Mouse (Mus musculus) heart, embryonic 11.5 days (tissue): Measurements from ENCODE around the gene Ccdc85c. TPM values are rescaled to one million over a fixed set of nuclear protein-coding genes. Genes with fewer than 3 reads are reported as not detected.

Source experiments
- ATAC-seq: fragments of 200-750 bp; cut with Nextera tagmentation; replicated peaks from 2 replicates; pipeline ENCODE4 v1.8.0; 2017; ENCODE audit warnings: moderate library complexity; ENCODE audit not compliant: insufficient number of reproducible peaks, low FRiP score, low TSS enrichment
- H3K27ac ChIP-seq: fragments of 300-500 bp; sonication (generic); 2 replicates; pipeline ENCODE4 v1.5.1; 2014; ENCODE audit warnings: mild to moderate bottlenecking, low read depth, low read length
- H3K27me3 ChIP-seq: fragments of 300-500 bp; sonication (generic); 2 replicates; pipeline ENCODE4 v1.6.1; 2014; ENCODE audit warnings: mild to moderate bottlenecking, low read length, mixed read lengths; ENCODE audit not compliant: control insufficient read depth, insufficient read depth
- H3K36me3 ChIP-seq: fragments of 300-500 bp; sonication (generic); 2 replicates; pipeline ENCODE4 v1.6.1; 2014; ENCODE audit warnings: mild to moderate bottlenecking, low read length, moderate library complexity, mixed read lengths; ENCODE audit not compliant: control insufficient read depth, insufficient read depth
- H3K4me1 ChIP-seq: fragments of 300-500 bp; sonication (generic); 2 replicates; pipeline ENCODE4 v1.6.1; 2014; ENCODE audit warnings: low read length; ENCODE audit not compliant: control insufficient read depth, insufficient read depth
- H3K4me2 ChIP-seq: fragments of 300-500 bp; sonication (generic); 2 replicates; pipeline ENCODE4 v1.6.1; 2014; ENCODE audit warnings: mild to moderate bottlenecking, moderate library complexity
- H3K4me3 ChIP-seq: fragments of 300-500 bp; sonication (generic); 2 replicates; pipeline ENCODE4 v1.5.1; 2014; ENCODE audit warnings: low read depth, low read length
- H3K9ac ChIP-seq: fragments of 300-500 bp; sonication (generic); 2 replicates; pipeline ENCODE4 v1.6.1; 2014; ENCODE audit warnings: mild to moderate bottlenecking, low read depth, low read length, moderate library complexity
- H3K9me3 ChIP-seq: fragments of 300-500 bp; sonication (generic); replicated peaks from 2 replicates; pipeline ENCODE4 v1.6.1; 2016; ENCODE audit warnings: low read length; ENCODE audit not compliant: control insufficient read depth
- WGBS: fragments of 180-500 bp; shearing (Covaris S2); extraction: QIAGEN DNeasy Blood & Tissue Kit; methylation state at CpG from one replicate; pipeline ENCODE4 v1.1.7; 2014; ENCODE audit not compliant: insufficient replicate concordance; 5-methylcytosine and 5-hydroxymethylcytosine counted together
- polyA plus RNA-seq: library from polyadenylated mRNA; unstranded; fragments of >200 nt; fragmentation: Nextera tagmentation; extraction: Ambion mirVana; gene quantifications from 2 replicates; pipeline ENCODE4 v1.2.1, GENCODE M21; 2014

The Ccdc85c gene
- polyA plus RNA-seq, 1 experiment from 2014 or later = 7.8 TPM

DNA sequence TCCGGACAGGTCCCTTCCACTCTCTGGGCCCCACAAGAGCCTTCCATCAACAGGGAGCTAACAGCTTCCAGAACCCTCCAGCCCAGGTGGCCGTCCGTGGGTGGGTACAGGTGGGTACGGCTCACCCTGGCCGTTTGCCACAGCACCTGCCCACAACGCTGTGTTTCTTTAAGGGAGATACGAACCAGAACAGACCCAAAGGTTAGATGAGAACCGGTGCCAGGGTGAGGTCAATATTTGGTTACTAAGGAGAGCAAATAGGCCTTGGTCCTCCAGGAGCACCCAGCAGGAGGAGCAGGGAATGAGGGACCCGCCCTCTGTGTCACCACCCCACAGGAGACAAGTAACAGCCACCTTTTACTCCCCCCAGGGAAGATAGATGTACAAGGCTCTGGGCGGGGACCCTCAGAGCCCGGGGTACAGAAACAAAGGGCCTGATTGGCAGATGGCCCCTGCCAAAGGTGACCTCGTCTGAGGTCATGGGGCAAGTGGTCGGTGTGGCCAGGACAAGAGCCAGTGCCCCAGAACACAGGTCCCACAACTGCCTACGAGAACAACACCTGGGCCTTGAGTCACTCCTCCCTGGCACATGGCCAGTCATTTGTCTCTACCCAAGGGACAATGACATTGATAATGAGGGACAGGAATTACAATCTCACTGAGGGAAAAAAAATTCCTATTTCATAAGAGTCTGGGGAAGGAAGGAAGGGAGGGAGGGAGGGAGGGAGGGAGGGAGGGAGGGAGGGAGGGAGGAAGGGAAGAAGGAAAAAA lies 40.2 kb downstream of the Ccdc85c start:
- Histone ChIP-seq H3K9me3 (no peaks in the 10 kb centered on the region), H3K36me3 (no peaks in the 10 kb centered on the region), H3K27ac (peak overlapping the region; percentile 18; the same call in 1 of the 2 replicates), H3K27me3 (no peaks in the 10 kb centered on the region), H3K4me3 (no peak overlapping the region), H3K4me2 (no peak overlapping the region), H3K4me1 (peaks cover 70% of the 10 kb centered on the region), H3K9ac (no peak overlapping the region)
- no peak for ATAC-seq
- 60% methylated on average over 14 of the region's 14 CpGs for WGBS

DNA sequence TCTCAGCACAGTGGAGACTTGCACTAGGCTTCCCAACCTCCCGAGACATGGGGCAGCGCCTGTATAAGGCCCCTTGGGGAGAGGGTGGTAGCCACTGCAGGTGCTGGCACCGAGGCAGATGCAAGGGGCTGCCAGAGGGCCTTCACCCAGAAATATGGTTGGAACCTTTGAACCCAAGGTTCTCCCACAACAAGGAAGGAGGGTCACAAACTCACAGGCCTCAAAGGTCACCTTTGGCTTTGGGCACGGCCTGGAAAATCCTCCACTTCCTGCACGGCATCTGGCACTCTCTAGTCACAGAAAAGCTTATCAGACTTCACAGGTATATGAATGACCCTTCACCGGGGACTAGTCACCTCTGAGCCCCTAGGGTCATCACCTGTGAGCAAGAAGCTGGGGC lies 41.5 kb downstream of the Ccdc85c start:
- Histone ChIP-seq H3K36me3 (no peaks in the 10 kb centered on the region), H3K27me3 (no peaks in the 10 kb centered on the region), H3K4me2 (no peak overlapping the region), H3K9me3 (no peaks in the 10 kb centered on the region), H3K27ac (no peak overlapping the region), H3K4me3 (no peak overlapping the region), H3K4me1 (peaks cover 71% of the 10 kb centered on the region), H3K9ac (no peak overlapping the region)
- whole genome bisulfite sequencing = 68% methylated on average over 6 of the region's 6 CpGs
- no peak for ATAC-seq

DNA sequence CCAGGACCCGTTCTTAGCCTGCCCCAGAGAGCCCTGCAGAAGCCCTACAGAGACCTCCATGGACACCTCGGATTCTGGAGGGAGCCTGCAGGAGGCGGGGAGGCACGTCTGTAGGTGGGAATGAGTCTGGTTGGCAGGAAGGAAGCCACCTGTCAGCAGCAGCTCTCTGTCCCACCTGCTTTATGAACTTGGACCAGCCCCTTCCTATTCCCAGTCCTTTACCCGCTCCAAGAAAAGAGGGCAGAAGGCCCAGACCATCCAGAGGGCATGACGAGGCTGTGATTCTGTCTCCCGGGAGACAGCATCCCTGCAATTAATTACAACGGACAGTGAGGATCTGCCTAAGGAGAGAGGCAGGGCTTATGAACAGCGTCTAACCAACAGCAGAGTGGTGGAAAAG lies 43.3 kb downstream of the Ccdc85c start:
- no peaks in the 10 kb centered on the region for H3K27me3 ChIP-seq
- no peak overlapping the region for H3K27ac ChIP-seq
- H3K36me3 ChIP-seq = no peaks in the 10 kb centered on the region
- no peak overlapping the region for H3K4me2 ChIP-seq
- no peak overlapping the region for H3K4me3 ChIP-seq
- WGBS = 61% methylated on average over 9 of the region's 9 CpGs
- no peaks in the 10 kb centered on the region for H3K9me3 ChIP-seq
- ATAC-seq = no peak
- peaks cover 63% of the 10 kb centered on the region for H3K4me1 ChIP-seq
- no peak overlapping the region for H3K9ac ChIP-seq

DNA sequence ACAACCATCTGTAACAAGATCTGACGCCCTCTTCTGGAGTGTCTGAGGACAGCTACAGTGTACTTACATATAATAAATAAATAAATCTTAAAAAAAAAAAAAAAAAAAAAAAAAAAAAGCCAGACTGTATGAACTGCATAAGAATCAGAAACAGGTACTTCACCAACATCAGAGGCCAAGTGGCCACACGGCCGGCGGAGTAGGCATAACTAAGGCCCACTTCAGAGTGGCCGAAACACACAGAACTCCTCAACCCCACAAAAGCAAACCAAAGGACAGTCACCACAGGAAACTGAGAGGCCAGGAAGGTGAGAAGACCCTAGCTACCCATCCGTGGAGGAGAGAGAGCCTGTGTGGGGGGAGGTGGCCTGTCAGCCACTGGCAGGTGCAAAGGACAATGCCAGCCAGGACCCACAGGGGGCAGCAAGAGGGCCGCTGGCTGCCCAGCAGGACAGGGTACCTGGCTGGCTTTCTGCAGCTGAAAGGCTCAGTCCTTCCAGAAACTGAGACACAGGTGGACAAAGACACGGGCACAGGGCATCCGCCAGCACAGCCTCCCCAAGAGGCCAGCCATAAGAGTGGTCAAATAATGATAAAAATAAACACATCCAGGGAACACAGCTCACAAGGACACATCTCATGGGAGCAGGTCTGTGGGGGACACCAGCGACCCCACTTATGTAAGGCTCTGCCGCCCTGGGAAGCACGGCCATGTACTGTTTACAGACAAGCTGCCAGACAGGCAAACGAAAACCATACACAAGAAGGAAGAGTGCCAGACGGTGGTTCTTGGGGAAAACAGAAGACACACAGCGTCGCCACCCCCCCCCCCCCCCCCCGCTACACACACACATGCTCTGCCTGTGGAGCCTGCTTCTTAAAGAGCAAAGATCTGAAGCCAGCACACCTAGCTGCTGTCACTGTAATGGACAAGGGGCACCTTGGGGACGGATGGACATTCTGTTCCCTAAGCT lies 44.1 kb downstream of the Ccdc85c start:
- no peak overlapping the region for H3K4me2 ChIP-seq
- no peak overlapping the region for H3K9ac ChIP-seq
- peaks cover 64% of the 10 kb centered on the region for H3K4me1 ChIP-seq
- H3K36me3 ChIP-seq = no peaks in the 10 kb centered on the region
- no peak overlapping the region for H3K27ac ChIP-seq
- no peak for ATAC-seq
- 54% methylated on average over 17 of the region's 18 CpGs for WGBS
- no peak overlapping the region for H3K4me3 ChIP-seq
- H3K9me3 ChIP-seq = no peaks in the 10 kb centered on the region
- H3K27me3 ChIP-seq = no peaks in the 10 kb centered on the region

DNA sequence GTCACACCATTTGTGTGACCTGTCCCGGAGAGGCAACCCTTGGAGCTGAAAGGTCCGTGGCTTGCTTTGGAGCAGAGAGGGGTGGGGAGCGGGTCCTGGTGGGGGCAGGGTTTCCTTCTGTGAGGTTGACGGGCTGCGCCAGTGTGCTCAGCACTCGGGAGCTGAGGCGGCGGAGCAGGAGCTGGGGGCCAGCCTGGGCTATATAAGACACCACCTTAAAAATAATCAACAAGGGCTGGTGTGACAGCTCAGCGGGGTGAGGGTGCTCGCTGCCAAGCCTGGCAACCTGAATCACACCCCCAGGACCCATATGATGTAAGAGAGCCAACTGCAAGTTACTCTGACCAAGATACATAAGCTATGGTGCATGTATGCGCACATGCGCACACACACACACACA lies 45.1 kb downstream of the Ccdc85c start:
- Histone ChIP-seq H3K4me3 (no peak overlapping the region), H3K27ac (peak overlapping the region; percentile 31; the same call in 1 of the 2 replicates), H3K36me3 (no peaks in the 10 kb centered on the region), H3K9me3 (no peaks in the 10 kb centered on the region), H3K9ac (no peak overlapping the region), H3K4me1 (peaks cover 67% of the 10 kb centered on the region), H3K4me2 (no peak overlapping the region), H3K27me3 (no peaks in the 10 kb centered on the region)
- WGBS = 60% methylated on average over 12 of the region's 12 CpGs
- no peak for ATAC-seq

DNA sequence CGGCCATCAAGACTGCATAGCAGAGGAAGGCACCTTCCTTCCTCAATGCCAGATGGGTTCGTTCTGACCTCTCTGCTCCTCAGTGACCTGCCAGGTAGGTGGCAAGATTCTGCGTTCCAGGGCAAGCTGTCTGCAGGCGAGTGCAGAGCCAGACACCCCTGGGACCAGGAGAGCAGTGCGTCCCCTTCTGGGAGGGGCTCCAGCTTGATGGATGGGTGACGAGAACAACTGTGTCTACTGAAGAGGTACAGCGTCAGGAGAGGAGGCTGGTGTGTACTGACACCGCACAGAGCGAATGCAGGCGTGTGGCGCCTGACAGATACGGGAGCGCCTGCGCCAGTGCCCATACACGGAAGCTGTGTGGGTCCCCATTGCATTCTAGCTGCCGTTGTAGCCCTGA lies 47.7 kb downstream of the Ccdc85c start:
- WGBS = 71% methylated on average over 16 of the region's 16 CpGs
- H3K4me2 ChIP-seq = no peak overlapping the region
- H3K27ac ChIP-seq = no peak overlapping the region
- no peaks in the 10 kb centered on the region for H3K27me3 ChIP-seq
- no peaks in the 10 kb centered on the region for H3K36me3 ChIP-seq
- H3K4me1 ChIP-seq = peaks cover 76% of the 10 kb centered on the region
- H3K9ac ChIP-seq = no peak overlapping the region
- H3K9me3 ChIP-seq = no peaks in the 10 kb centered on the region
- no peak for ATAC-seq
- no peak overlapping the region for H3K4me3 ChIP-seq

DNA sequence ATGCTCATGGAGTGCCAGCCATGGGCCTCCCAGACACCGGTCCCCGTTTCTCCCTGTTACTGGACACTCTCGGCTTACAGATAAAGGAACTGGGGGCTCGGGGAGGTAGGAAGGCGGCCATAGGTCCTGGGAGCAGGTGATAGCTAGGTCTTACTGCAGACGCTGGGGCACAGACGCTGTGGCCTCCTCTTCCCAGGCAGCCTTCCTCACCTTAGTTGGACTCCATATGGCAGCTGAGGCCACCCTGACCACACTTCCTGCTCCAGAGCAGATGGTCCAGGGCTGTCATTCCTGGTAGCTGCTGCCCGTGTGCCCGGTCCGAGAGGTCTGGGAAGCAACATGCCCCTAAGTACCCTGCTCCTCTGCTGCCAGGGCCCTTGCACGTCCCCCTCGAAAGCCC lies 48.3 kb downstream of the Ccdc85c start:
- H3K4me2 ChIP-seq = no peak overlapping the region
- no peak for ATAC-seq
- H3K27me3 ChIP-seq = no peaks in the 10 kb centered on the region
- H3K36me3 ChIP-seq = no peaks in the 10 kb centered on the region
- H3K27ac ChIP-seq = no peak overlapping the region
- H3K4me3 ChIP-seq = no peak overlapping the region
- H3K9me3 ChIP-seq = no peaks in the 10 kb centered on the region
- H3K4me1 ChIP-seq = peaks cover 76% of the 10 kb centered on the region
- WGBS = 81% methylated on average over 12 of the region's 12 CpGs
- H3K9ac ChIP-seq = peak overlapping the region; percentile 28; the same call in 1 of the 2 replicates

DNA sequence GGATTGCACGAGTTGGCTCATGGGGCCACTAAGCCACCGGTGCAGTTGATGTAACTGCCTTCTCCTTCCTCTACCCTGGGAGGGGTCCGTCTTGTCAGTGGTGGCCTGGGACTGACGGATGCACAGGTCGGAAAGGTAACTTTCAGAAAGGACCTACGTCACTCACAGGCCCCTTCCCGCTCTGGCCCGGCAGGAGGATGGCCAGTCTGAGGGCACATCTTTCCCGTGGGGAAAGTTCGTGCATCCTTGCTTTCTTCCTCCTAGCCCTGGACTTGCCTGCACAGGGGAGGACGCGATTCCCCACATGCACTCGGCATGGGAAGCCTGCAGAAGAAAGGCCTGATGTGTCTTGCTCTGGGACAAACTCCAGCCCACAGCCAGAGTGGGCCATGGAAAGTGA lies 49.0 kb downstream of the Ccdc85c start:
- Histone ChIP-seq H3K4me1 (peaks cover 72% of the 10 kb centered on the region), H3K4me3 (no peak overlapping the region), H3K4me2 (no peak overlapping the region), H3K9ac (0 out of 2 replicates have a peak overlapping the region, but pooled peaks have one; percentile 28), H3K27me3 (no peaks in the 10 kb centered on the region), H3K9me3 (no peaks in the 10 kb centered on the region), H3K27ac (no peak overlapping the region), H3K36me3 (no peaks in the 10 kb centered on the region)
- ATAC-seq = no peak
- WGBS = 76% methylated on average over 13 of the region's 13 CpGs
